Mouse (Mus musculus) heart, adult 2 months (tissue): ENCODE results near the gene Tmcc2. TPM values are rescaled to one million over a fixed set of nuclear protein-coding genes. Genes with fewer than 3 reads are reported as not detected.

Source experiments
- DNase-seq, 2 experiments: peaks; one replicate each; pipeline ENCODE4 v3.0.0; 2021
- H3K27ac ChIP-seq: fragments of 200-600 bp; 2 replicates; pipeline ENCODE4 v1.8.1; 2022
- H3K27me3 ChIP-seq: fragments of 200-500 bp; 2 replicates; pipeline ENCODE4 v1.6.1; 2012; ENCODE audit warnings: mild to moderate bottlenecking, low read length, inconsistent platforms, mixed read lengths; ENCODE audit not compliant: control insufficient read depth, insufficient read depth
- H3K36me3 ChIP-seq: fragments of 200-500 bp; 2 replicates; pipeline ENCODE4 v1.6.1; 2012; ENCODE audit warnings: low read length, inconsistent platforms; ENCODE audit not compliant: control insufficient read depth, insufficient read depth
- H3K4me1 ChIP-seq: fragments of 200-500 bp; 2 replicates; pipeline ENCODE4 v1.6.1; 2011; ENCODE audit warnings: low read length; ENCODE audit not compliant: control insufficient read depth, insufficient read depth
- H3K4me3 ChIP-seq: fragments of 200-600 bp; 2 replicates; pipeline ENCODE4 v1.8.1; 2022
- H3K79me2 ChIP-seq: fragments of 200-500 bp; replicated peaks from 2 replicates; pipeline ENCODE4 v1.6.1; 2012; ENCODE audit warnings: mild to moderate bottlenecking, inconsistent platforms, low read length, moderate library complexity, mixed read lengths; ENCODE audit not compliant: control insufficient read depth, insufficient read depth
- H3K9ac ChIP-seq: fragments of 200-500 bp; 2 replicates; pipeline ENCODE4 v1.6.1; 2012; ENCODE audit warnings: low read depth, mild to moderate bottlenecking, control low read depth, inconsistent platforms, low read length, mixed read lengths
- CTCF ChIP-seq: fragments of 200-600 bp; IDR thresholded peaks from 2 replicates; pipeline ENCODE4 v1.8.1; 2022; ENCODE audit warnings: antibody characterized with exemption, mild to moderate bottlenecking, moderate library complexity
- EP300 ChIP-seq: fragments of 200-500 bp; IDR thresholded peaks from 2 replicates; pipeline ENCODE4 v1.6.1; 2011; ENCODE audit warnings: low read depth, low read length, control low read depth; ENCODE audit not compliant: insufficient read depth
- POLR2A ChIP-seq: fragments of 200-500 bp; IDR thresholded peaks from 2 replicates; pipeline ENCODE4 v1.6.1; 2011; ENCODE audit warnings: mild to moderate bottlenecking, low read depth, low read length, control low read depth; ENCODE audit not compliant: insufficient read depth
- WGBS: fragments of 180-500 bp; shearing (Covaris S2); methylation state at CpG from one replicate; pipeline ENCODE4 v1.1.7; 2018; 5-methylcytosine and 5-hydroxymethylcytosine counted together
- intact Hi-C: fragments of 180-260 bp; cut with DNase I; formaldehyde crosslinking; loops from one replicate; pipeline ENCODE4 v1.15.1; 2025
- polyA plus RNA-seq: library from polyadenylated mRNA; depleted of rRNA; stranded (reverse); fragments of >200 nt; gene quantifications from 2 replicates; pipeline ENCODE4 v1.2.3, GENCODE M21; 2012
- total RNA-seq, 2 experiments: library from RNA; stranded (reverse); gene quantifications; 2 replicates each; pipeline ENCODE4 v1.2.3; 2021

Tmcc2 gene
- total and polyA plus RNA-seq, 3 experiments = 17.5 to 25.4 (median 21.9) TPM

DNA sequence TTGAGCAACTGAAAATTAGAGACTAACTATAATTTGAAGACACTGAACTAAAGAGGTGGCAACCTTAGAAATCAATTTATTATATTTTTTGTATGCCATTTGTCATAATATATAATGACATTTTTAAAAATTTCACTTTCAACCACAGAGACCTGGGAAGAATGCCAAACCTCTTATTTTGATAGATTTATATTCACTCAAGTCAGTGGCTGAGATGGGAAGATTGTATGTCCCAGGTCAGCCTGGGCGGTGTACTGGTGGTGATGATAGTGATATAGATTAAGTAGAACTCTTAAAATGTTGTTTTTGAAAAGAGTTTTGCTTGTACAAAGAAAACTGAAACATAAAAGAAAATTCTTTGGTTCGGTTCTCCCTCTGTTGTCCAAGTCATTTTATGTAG, 29.1 kb upstream of the Tmcc2 start:
- Histone ChIP-seq H3K27ac (no peak overlapping the region), H3K4me3 (no peak overlapping the region), H3K79me2 (peaks cover 10% of the 10 kb centered on the region), H3K36me3 (peaks cover 13% of the 10 kb centered on the region), H3K27me3 (no peaks in the 10 kb centered on the region), H3K9ac (no peak overlapping the region), H3K4me1 (peaks cover 7% of the 10 kb centered on the region)
- TF ChIP-seq POLR2A (no peak), CTCF (no peak), EP300 (no peak)
- intact Hi-C loops = loop anchor here (5.0 kb wide), 1 partner anchor 53 kb away; no protein-coding TSS in a partner anchor
- DNase-seq = no peak
- whole genome bisulfite sequencing = 87% methylated on average over 2 of the region's 2 CpGs

DNA sequence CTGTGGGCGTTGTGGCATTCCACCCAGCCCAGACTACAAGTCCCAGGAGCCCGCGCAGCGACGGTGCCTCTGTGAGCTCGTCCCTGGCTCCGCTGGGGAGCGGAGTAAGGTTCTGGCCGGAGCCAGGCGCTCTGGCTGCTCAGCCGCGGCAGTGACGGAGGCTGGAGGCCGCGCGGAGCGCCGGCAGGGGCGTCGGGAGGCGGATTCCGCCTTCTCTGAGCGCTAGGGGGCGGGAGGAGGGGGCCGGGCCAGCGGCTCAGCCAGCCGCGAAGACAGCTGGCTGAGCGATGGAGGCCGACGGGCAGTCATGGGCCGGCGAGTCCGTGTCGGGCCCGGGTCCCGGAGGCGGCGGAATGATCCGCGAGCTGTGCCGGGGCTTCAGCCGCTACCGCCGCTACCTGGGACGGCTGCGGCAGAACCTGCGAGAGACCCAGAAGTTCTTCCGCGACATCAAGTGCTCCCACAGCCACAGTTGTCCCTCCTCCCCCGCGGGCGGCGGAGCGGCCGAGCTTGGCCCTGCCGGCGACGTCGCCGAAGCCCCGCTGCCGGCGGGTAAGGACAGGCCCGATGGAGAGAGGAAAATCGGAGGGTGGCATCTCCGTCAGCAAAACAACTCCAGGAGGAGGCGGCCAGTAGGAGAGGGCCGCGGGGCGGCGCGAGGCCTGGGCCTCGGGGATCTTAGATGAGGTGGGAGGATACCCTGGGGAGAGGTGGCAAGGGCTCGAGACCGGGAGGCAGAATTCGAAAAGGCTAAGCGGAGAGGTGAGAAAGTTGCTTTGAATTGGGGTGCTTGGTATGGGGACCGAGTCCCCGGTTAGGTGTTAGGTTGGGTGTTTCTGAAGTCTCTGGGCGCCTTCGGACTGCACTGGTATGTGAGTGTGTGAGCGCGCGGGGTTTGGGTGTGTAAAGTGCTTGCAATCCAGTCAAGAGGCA, 26.5 kb upstream of the Tmcc2 start, which contains the start of gene Dstyk:
Gene Dstyk, plus strand, starts transcription at position 237 of the 933 bp plus-strand sequence.
- intact Hi-C loops = loop anchor here (1.0 to 2.0 kb wide), 3 partner anchors 19 to 60 kb away; partner anchors contain the start of genes Rbbp5 and Tmcc2
- TF ChIP-seq EP300 (peak; percentile 71; the same call in 1 of the 2 replicates), CTCF (peak; percentile 79), POLR2A (peak; percentile 86)
- peak within 1 kb of the TSS; percentile 86 for H3K4me3 ChIP-seq
- peaks cover 4% of the 10 kb centered on the region for H3K79me2 ChIP-seq
- H3K4me1 ChIP-seq = peaks cover 7% of the 10 kb centered on the region
- H3K9ac ChIP-seq = peak within 1 kb of the TSS; percentile 85
- WGBS = under 1% methylated on average over 68 of the region's 85 CpGs
- H3K36me3 ChIP-seq = peaks cover 13% of the 10 kb centered on the region
- no peaks in the 10 kb centered on the region for H3K27me3 ChIP-seq
- peak within 1 kb of the TSS; percentile 95 for H3K27ac ChIP-seq
- peak; percentile 92 to 96 for DNase-seq

DNA sequence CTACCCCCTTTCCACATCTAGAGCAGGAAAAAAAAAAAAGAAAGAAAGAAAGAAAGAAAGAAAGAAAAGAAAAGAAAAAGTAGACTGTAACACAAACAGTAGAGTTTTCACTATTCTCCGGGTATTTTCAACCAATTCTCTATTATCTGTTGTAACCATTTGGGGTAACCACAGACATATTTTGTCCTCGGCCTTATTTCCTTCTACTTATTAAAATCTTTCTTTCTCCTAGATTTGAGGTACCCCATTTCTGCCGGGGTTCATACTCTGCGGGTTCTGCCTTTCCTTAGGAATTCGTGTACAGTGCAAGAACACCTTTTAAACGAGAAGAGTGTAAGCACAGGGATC, 25.8 kb upstream of the Tmcc2 start:
- peaks cover 7% of the 10 kb centered on the region for H3K4me1 ChIP-seq
- peak overlapping the region; percentile 86 for H3K4me3 ChIP-seq
- peak overlapping the region; percentile 85 for H3K9ac ChIP-seq
- H3K27me3 ChIP-seq = no peaks in the 10 kb centered on the region
- H3K79me2 ChIP-seq = peaks cover 4% of the 10 kb centered on the region
- peak overlapping the region; percentile 95 for H3K27ac ChIP-seq
- TF ChIP-seq EP300 (no peak), CTCF (no peak), POLR2A (no peak)
- peaks cover 13% of the 10 kb centered on the region for H3K36me3 ChIP-seq
- intact Hi-C loops = loop anchor here (1.0 to 2.0 kb wide), 3 partner anchors 20 to 60 kb away; partner anchors contain the start of genes Rbbp5 and Tmcc2
- WGBS = 13% methylated on average over 6 of the region's 6 CpGs
- no peak for DNase-seq

DNA sequence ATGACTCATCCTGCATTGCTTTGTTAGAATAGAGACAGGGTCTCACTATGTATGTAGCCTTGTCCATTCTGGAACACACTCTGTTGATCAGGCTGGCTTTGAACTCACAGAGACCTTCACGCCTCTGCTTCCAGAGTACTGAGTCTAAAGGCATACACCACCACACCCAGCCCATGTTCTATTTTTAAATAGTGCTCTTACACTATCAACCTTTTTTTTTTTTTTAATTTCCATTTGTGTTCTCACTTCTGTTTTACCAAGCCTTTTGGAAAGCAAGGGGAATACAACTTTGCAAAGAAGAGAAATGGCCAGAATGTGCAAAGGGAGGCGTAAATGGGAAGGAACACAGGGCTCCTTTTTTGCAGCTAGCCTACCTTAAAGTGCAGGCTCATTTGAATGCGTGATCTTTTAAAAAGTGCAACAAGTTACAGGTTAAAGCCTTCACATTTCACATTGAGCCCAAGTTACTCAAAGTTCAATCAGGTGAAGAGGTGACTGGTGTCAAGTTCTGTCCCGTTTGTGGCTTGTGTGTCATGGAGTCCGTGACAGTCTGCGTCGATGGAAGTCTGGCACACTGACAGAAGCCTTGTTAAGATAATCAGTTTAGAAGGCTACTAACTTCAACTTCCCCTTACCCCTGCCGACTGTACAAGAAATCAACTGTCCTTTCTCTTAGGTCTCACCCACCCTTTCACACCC, 25.3 kb upstream of the Tmcc2 start:
- TF ChIP-seq POLR2A = no peak
- TF ChIP-seq EP300 = no peak
- no peak for TF ChIP-seq CTCF
- Histone ChIP-seq H3K4me3 (peak overlapping the region; percentile 86), H3K79me2 (peaks cover 4% of the 10 kb centered on the region), H3K9ac (peak overlapping the region; percentile 60), H3K27ac (peak overlapping the region; percentile 95), H3K27me3 (no peaks in the 10 kb centered on the region), H3K36me3 (peaks cover 13% of the 10 kb centered on the region), H3K4me1 (peaks cover 7% of the 10 kb centered on the region)
- intact Hi-C loops = loop anchor here (2.0 kb wide), 1 partner anchor 20 kb away; no protein-coding TSS in a partner anchor
- DNase-seq = no peak
- 45% methylated on average over 8 of the region's 8 CpGs for WGBS

DNA sequence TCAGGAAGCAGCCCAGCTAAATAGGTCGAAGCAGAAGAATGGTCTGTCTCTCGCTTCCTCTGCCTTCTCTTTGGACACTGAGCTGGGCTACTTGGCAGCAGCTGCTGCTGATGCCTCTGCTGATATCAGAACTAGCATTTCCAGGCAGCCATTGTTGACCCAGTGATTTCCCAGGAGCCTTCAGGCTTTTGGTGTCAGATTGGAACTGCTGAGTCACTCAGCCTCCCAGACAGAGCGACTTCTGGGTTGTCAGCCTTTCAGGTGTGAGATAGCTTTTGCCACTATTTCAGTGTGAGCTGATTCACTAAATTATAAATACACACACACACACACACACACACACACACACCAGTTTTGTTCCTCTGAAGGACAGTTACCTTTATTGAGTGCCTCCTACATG, 19.6 kb upstream of the Tmcc2 start:
- H3K27ac ChIP-seq = no peak overlapping the region
- no peak overlapping the region for H3K9ac ChIP-seq
- intact Hi-C loops = no loop called here
- H3K36me3 ChIP-seq = no peaks in the 10 kb centered on the region
- no peak overlapping the region for H3K4me3 ChIP-seq
- H3K4me1 ChIP-seq = no peaks in the 10 kb centered on the region
- no peak for DNase-seq
- 51% methylated on average over 3 of the region's 3 CpGs for WGBS
- TF ChIP-seq CTCF (no peak), EP300 (no peak), POLR2A (no peak)
- H3K27me3 ChIP-seq = no peaks in the 10 kb centered on the region
- H3K79me2 ChIP-seq = no peaks in the 10 kb centered on the region

DNA sequence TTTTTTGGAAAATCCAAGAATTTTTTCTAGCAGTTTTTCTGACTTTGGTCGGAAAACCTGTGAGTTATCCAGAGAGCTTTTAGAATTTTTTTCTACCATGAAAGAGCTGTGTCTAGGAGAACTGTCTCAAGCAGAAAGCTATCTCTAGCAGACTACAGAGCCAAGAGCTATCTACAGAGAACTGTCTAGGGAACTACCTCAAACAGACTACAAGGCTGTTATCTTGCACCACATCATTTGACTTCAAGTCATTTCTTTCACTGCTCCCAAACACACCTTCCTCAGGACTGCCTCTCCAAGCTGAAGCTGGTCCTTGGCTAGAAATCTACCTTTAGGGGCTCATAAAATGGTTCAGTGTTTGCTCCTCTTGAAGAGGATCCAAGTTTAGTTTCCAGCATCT, 10.8 kb upstream of the Tmcc2 start:
- no peaks in the 10 kb centered on the region for H3K27me3 ChIP-seq
- TF ChIP-seq CTCF = no peak
- TF ChIP-seq EP300 = no peak
- TF ChIP-seq POLR2A = no peak
- DNase-seq = no peak
- H3K9ac ChIP-seq = no peak overlapping the region
- no peak overlapping the region for H3K27ac ChIP-seq
- intact Hi-C loops = no loop called here
- 87% methylated on average over 1 of the region's 1 CpGs for WGBS
- no peaks in the 10 kb centered on the region for H3K36me3 ChIP-seq
- no peaks in the 10 kb centered on the region for H3K4me1 ChIP-seq
- no peaks in the 10 kb centered on the region for H3K79me2 ChIP-seq
- H3K4me3 ChIP-seq = no peak overlapping the region
